Mouse (Mus musculus) kidney, embryonic 15.5 days (tissue): ENCODE measurements around the gene S100a14. TPM values are rescaled to one million over a fixed set of nuclear protein-coding genes. Genes with fewer than 3 reads are reported as not detected.

Experiments
- ATAC-seq: fragments of 200-750 bp; cut with Nextera tagmentation; replicated peaks from 2 replicates; pipeline ENCODE4 v1.8.0; 2017; ENCODE audit warnings: moderate TSS enrichment; ENCODE audit not compliant: low FRiP score
- H3K27ac ChIP-seq: fragments of 300-500 bp; sonication (generic); 2 replicates; pipeline ENCODE4 v1.5.1; 2015; ENCODE audit warnings: mild to moderate bottlenecking, inconsistent platforms
- H3K27me3 ChIP-seq: fragments of 300-500 bp; sonication (generic); 2 replicates; pipeline ENCODE4 v1.6.1; 2015; ENCODE audit warnings: inconsistent platforms
- H3K36me3 ChIP-seq: fragments of 300-500 bp; sonication (generic); 2 replicates; pipeline ENCODE4 v1.6.1; 2015; ENCODE audit warnings: inconsistent platforms
- H3K4me1 ChIP-seq: fragments of 300-500 bp; sonication (generic); 2 replicates; pipeline ENCODE4 v1.6.1; 2015; ENCODE audit warnings: inconsistent platforms
- H3K4me2 ChIP-seq: fragments of 300-500 bp; sonication (generic); 2 replicates; pipeline ENCODE4 v1.6.1; 2015; ENCODE audit warnings: moderate library complexity, mild to moderate bottlenecking, inconsistent platforms
- H3K4me3 ChIP-seq: fragments of 300-500 bp; sonication (generic); replicated peaks from 2 replicates; pipeline ENCODE4 v1.5.1; 2015; ENCODE audit warnings: mild to moderate bottlenecking, inconsistent platforms
- H3K9ac ChIP-seq: fragments of 300-500 bp; sonication (generic); 2 replicates; pipeline ENCODE4 v1.6.1; 2015; ENCODE audit warnings: mild to moderate bottlenecking, inconsistent platforms
- H3K9me3 ChIP-seq: fragments of 300-500 bp; sonication (generic); replicated peaks from 2 replicates; pipeline ENCODE4 v1.6.1; 2016; ENCODE audit warnings: inconsistent platforms
- WGBS: fragments of 180-500 bp; shearing (Covaris S2); methylation state at CpG from one replicate; pipeline ENCODE4 v1.1.7; 2015; ENCODE audit warnings: mixed read lengths; 5-methylcytosine and 5-hydroxymethylcytosine counted together
- polyA plus RNA-seq: library from polyadenylated mRNA; unstranded; fragments of >200 nt; fragmentation: Nextera tagmentation; extraction: Ambion mirVana; gene quantifications from 2 replicates; pipeline ENCODE4 v1.2.1, GENCODE M21; 2015

Gene S100a14
- polyA plus RNA-seq, 1 experiment from 2014 or later = 3.8 TPM

- ATAC-seq = no peak
- Histone ChIP-seq H3K9me3 (no peaks in the 10 kb centered on the region), H3K27ac (no peak overlapping the region), H3K4me3 (no peak overlapping the region), H3K4me2 (no peak overlapping the region), H3K36me3 (no peaks in the 10 kb centered on the region), H3K27me3 (no peaks in the 10 kb centered on the region), H3K4me1 (peaks cover 11% of the 10 kb centered on the region; the same call in 1 of the 2 replicates), H3K9ac (no peak overlapping the region)
- 89% methylated on average over 7 of the region's 7 CpGs for WGBS
Measured at GRCm38 (mm10) chr3:90527291-90527873, 726 bp downstream of the S100a14 start.

- Histone ChIP-seq H3K4me1 (peaks cover 5% of the 10 kb centered on the region), H3K9ac (no peak overlapping the region), H3K27me3 (no peaks in the 10 kb centered on the region), H3K36me3 (no peaks in the 10 kb centered on the region), H3K4me3 (no peak overlapping the region), H3K4me2 (no peak overlapping the region), H3K27ac (no peak overlapping the region), H3K9me3 (no peaks in the 10 kb centered on the region)
- ATAC-seq = no peak
- 62% methylated on average over 5 of the region's 5 CpGs for WGBS
Measured at GRCm38 (mm10) chr3:90531713-90532112, 5.1 kb downstream of the S100a14 start.

GRCm38 (mm10) chr3:90535446-90535845 is 8.8 kb downstream of the S100a14 start:
- Histone ChIP-seq H3K27ac (no peak overlapping the region), H3K4me2 (no peak overlapping the region), H3K4me3 (no peak overlapping the region), H3K9me3 (no peaks in the 10 kb centered on the region), H3K36me3 (no peaks in the 10 kb centered on the region), H3K27me3 (no peaks in the 10 kb centered on the region), H3K9ac (no peak overlapping the region), H3K4me1 (peaks cover 28% of the 10 kb centered on the region)
- no peak for ATAC-seq
- WGBS = 67% methylated on average over 1 of the region's 1 CpGs

- WGBS = 28% methylated on average over 10 of the region's 10 CpGs
- Histone ChIP-seq H3K4me1 (peaks cover 45% of the 10 kb centered on the region), H3K9ac (peak within 1 kb of the TSS; percentile 29), H3K27ac (peak within 1 kb of the TSS; percentile 91), H3K4me3 (peak within 1 kb of the TSS; percentile 32), H3K4me2 (peak within 1 kb of the TSS; percentile 47), H3K9me3 (no peaks in the 10 kb centered on the region), H3K27me3 (no peaks in the 10 kb centered on the region), H3K36me3 (no peaks in the 10 kb centered on the region)
- peak; percentile 94 for ATAC-seq
Measured at GRCm38 (mm10) chr3:90537141-90537904, 10.7 kb downstream of the S100a14 start, which contains the start of gene S100a16. S100a16 (plus strand) TSS chr3:90537254.

- H3K9me3 ChIP-seq = no peaks in the 10 kb centered on the region
- peak overlapping the region; percentile 91 for H3K27ac ChIP-seq
- no peak for ATAC-seq
- peak overlapping the region; percentile 47 for H3K4me2 ChIP-seq
- peaks cover 47% of the 10 kb centered on the region for H3K4me1 ChIP-seq
- H3K27me3 ChIP-seq = no peaks in the 10 kb centered on the region
- 63% methylated on average over 5 of the region's 5 CpGs for WGBS
- H3K36me3 ChIP-seq = no peaks in the 10 kb centered on the region
- H3K4me3 ChIP-seq = peak overlapping the region; percentile 32
- H3K9ac ChIP-seq = peak overlapping the region; percentile 29
Measured at GRCm38 (mm10) chr3:90537905-90538296, 11.2 kb downstream of the S100a14 start.

GRCm38 (mm10) chr3:90540904-90541303 is 14.2 kb downstream of the S100a14 start:
- Histone ChIP-seq H3K36me3 (no peaks in the 10 kb centered on the region), H3K27ac (peak overlapping the region; percentile 78), H3K4me3 (peak overlapping the region; percentile 30), H3K27me3 (no peaks in the 10 kb centered on the region), H3K9ac (peak overlapping the region; percentile 36; the same call in 1 of the 2 replicates), H3K4me2 (peak overlapping the region; percentile 44), H3K4me1 (peaks cover 47% of the 10 kb centered on the region), H3K9me3 (no peaks in the 10 kb centered on the region)
- ATAC-seq = peak; percentile 34; the same call in 1 of the 2 replicates
- 24% methylated on average over 4 of the region's 4 CpGs for WGBS

GRCm38 (mm10) chr3:90549676-90550420 is 23.2 kb downstream of the S100a14 start:
- Histone ChIP-seq H3K9me3 (no peaks in the 10 kb centered on the region), H3K4me1 (peaks cover 9% of the 10 kb centered on the region; the same call in 1 of the 2 replicates), H3K36me3 (no peaks in the 10 kb centered on the region), H3K27me3 (no peaks in the 10 kb centered on the region), H3K27ac (0 out of 2 replicates have a peak overlapping the region, but pooled peaks have one; percentile 4), H3K4me2 (no peak overlapping the region), H3K4me3 (no peak overlapping the region), H3K9ac (no peak overlapping the region)
- WGBS = 23% methylated on average over 5 of the region's 5 CpGs
- 0 out of 2 replicates have a peak, but pooled peaks have one; percentile 29 for ATAC-seq

- no peak for ATAC-seq
- Histone ChIP-seq H3K4me3 (no peak overlapping the region), H3K9ac (no peak overlapping the region), H3K4me2 (no peak overlapping the region), H3K27ac (no peak overlapping the region), H3K27me3 (no peaks in the 10 kb centered on the region), H3K4me1 (peaks cover 9% of the 10 kb centered on the region; the same call in 1 of the 2 replicates), H3K36me3 (no peaks in the 10 kb centered on the region), H3K9me3 (no peaks in the 10 kb centered on the region)
- WGBS = 79% methylated on average over 2 of the region's 2 CpGs
Measured at GRCm38 (mm10) chr3:90550421-90550790, 23.8 kb downstream of the S100a14 start.

- no peak for ATAC-seq
- Histone ChIP-seq H3K9me3 (no peaks in the 10 kb centered on the region), H3K27me3 (no peaks in the 10 kb centered on the region), H3K9ac (no peak overlapping the region), H3K4me2 (no peak overlapping the region), H3K36me3 (no peaks in the 10 kb centered on the region), H3K4me3 (no peak overlapping the region), H3K4me1 (peaks cover 9% of the 10 kb centered on the region; the same call in 1 of the 2 replicates), H3K27ac (no peak overlapping the region)
- 90% methylated on average over 2 of the region's 2 CpGs for WGBS
Measured at GRCm38 (mm10) chr3:90552231-90552630, 25.6 kb downstream of the S100a14 start.

GRCm38 (mm10) chr3:90555954-90556353 is 29.3 kb downstream of the S100a14 start:
- Histone ChIP-seq H3K4me3 (no peak overlapping the region), H3K4me1 (no peaks in the 10 kb centered on the region), H3K9me3 (no peaks in the 10 kb centered on the region), H3K36me3 (no peaks in the 10 kb centered on the region), H3K9ac (no peak overlapping the region), H3K27ac (no peak overlapping the region), H3K4me2 (no peak overlapping the region), H3K27me3 (no peaks in the 10 kb centered on the region)
- ATAC-seq = no peak
- WGBS = 72% methylated on average over 5 of the region's 5 CpGs

- Histone ChIP-seq H3K4me1 (no peaks in the 10 kb centered on the region), H3K27ac (no peak within 1 kb of the TSS), H3K4me2 (no peak within 1 kb of the TSS), H3K4me3 (no peak within 1 kb of the TSS), H3K9ac (no peak within 1 kb of the TSS), H3K36me3 (no peaks in the 10 kb centered on the region), H3K9me3 (no peaks in the 10 kb centered on the region), H3K27me3 (no peaks in the 10 kb centered on the region)
- 65% methylated on average over 6 of the region's 6 CpGs for WGBS
- ATAC-seq = no peak
Measured at GRCm38 (mm10) chr3:90560008-90560628, 33.5 kb downstream of the S100a14 start, which contains the start of gene S100a3. S100a3 (plus strand) TSS chr3:90560578.
